Mouse (Mus musculus) kidney, postnatal 14 days (tissue): ENCODE data around the gene Otop1.
A peak's percentile ranks its signal among the peaks of the same experiment; 100 is the strongest.

ENCODE experiments used
- DNase-seq: peaks from one replicate; pipeline ENCODE4 v3.0.0; 2022; ENCODE audit warnings: mixed read lengths

Otop1 gene

DNA sequence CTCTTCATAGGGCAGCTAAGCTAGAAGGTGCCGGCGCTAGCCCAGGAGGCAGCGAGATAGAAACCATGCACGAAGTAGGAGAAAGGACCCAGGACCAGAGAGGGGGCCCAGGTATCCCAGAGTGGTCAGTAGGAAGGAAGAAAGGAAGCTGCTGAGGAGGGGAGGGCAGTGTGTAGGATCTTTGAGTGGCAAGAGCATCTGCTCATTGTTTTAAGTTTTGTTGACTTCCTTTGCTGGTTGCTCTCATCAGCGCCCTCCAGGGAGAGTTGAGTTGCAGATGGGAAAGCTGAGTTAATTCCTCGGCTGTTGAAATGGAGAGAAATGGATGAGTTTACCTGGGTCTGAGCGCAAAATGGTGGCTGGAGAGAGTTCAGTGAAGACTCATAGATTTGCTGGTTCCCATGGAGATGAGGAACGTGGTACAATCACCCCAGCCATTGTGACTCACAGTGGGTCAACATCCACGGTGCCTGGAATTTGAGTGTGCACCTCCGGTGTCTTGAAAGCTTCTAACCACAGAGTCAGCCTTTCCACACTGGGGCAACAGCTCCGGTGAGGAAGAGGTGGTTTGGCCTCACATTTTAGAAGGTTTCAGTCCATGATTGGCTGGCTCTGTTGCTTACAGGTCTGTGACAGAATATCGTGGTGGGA is 26.1 kb downstream of the Otop1 start:
- no peak for DNase-seq

DNA sequence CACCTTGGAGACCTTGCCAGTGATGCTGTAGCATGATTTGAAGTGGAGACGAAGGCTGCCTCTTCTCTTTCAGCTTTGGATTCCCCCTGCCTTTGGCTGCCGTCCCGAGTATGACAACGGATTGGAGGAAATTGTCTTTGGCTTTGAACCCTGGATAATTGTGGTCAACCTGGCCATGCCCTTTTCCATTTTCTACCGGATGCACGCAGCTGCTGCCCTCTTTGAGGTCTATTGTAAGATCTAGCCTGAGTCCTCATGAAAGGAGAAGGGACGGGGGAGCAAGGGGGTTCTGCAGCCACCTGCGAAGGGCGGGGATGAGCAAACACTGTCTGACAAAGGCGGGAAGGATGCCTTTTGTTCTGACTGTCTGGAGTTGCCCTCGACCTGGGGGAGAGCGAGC is 26.9 kb downstream of the Otop1 start:
- no peak for DNase-seq

DNA sequence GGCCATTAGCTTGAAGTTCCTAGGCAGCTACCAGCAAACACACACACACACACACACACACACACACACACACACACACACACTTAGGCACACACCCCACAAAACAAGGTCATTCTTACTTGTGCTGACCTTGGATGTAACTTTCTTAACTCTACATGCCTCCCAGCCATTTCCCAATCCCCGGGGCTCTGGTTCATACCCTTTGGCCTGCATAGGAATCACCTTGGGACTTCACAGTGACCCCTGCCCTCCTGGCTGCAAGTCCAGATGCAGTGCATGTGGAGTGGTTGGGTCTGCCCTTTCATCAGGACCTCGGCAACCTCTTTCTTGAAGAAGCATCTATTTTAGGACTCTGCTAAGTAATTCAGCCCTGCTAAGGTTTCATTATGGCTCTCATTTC is 29.5 kb downstream of the Otop1 start:
- DNase-seq, result no peak

DNA sequence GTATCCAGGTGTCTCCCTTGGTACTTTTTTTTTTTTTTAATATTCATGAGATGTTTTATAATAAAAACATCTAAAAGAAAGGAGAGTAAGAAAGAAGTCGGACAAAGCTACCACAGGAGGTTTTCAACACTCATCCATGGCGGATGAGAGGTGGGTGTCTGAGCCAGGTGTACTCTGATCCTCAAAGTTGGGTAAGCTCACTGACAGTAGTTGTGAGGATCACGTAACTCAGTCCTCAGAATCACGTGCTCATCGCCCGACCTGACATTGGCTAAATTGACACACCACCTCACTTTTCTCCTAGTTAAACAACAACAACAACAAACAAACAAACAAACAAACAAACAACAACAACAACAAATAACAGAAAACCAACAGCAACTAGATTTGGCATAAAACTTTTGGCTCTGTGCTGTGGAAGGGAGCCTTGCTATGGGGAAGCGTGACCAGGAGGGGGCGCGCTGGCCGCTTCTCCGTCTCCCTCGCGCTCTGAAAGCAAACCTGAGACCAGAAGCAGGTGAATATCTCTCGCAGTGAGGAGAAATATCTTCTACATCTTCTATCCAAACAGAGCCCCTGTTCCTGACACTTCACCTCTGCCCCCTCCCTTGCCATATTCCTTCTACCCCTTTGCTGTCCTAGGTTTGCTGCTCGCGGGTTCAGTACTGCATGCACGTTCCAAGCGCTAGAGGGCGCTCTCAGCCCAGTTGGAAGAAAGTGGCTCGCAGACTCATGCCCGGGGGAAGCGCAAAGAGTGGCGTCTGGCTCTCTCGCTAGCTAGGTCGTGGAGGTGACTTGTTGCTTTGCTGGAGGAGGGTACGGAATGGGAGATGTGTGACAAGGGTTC is 31.7 kb downstream of the Otop1 start:
- DNase-seq, result peak; percentile 91

DNA sequence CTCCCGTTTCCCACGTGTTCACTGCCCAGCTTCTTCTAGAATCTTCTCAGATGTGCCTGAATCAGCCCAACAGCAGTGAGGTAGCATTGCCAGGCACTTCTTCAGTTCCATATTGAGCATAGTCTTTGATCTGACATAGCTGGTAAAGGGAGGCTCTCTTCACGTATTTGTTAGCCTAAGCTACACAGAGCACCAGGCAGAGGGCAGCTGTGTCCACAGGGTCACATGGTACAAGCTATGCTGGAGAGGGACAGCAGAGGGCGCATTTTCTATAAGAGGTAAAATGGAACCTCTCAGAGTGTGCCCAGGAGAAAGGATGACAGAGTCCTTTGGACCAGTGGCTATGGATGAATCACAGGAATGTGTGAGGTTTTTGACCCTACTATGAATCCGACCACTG is 33.1 kb downstream of the Otop1 start:
- peak; percentile 59 for DNase-seq

DNA sequence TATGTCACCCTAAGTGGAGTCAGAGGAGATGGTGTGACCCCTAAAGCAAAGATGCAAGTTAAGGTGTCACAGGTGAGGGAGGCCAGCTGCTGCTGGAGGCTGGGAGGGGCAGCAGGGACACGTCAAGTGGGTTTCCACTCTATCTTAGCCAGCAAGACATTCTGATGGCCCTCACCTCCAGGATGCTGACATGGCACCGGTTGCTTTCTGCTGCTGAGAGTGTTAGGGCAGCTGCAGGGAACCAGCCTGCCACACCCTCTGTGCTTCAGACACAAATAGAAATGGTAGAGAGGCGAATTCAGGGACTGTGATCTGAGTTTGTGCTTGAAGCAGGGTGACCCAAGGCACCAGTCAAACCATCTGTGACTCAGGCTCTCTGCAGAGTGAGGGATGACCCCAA is 34.0 kb downstream of the Otop1 start:
- no peak for DNase-seq

DNA sequence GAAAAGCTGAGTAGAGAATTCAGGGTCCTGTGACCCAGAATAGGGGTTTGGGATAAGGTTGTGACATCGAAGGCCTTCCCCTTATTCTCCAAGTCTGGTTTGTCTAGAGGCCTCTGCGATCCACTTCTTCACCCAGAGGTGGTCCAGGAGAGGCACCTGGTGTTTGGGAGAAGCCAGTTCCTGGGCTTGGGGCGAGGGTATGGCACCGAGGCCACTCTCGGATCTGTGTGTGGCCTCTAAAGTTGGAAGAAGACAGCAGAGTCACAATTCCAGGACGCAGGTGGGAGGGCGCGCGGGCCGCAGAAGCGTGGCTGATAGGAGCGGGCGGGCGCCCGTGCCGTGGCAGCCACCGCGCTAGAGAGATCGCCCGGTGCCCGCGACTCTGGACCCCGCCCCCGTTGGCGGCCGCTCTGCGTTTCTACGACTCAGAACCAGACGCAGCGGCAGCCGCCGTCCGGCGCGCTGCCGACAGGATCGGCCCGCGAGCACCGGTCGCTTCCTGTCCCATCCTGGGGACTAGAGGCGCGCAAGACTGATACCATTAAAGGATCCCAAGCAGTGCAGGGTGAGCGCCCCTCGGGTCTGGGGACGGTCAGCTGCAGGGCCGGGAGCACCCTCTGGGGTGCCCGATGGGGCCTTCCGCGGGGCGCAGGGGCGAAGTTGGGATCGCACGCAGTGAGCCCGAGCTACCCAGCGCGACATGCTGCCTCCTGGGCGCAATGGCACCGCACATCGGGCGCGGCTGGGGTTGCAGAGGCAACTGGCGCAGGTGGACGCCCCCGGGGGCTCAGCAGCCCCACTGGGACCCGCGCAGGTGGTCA is 43.4 kb downstream of the Otop1 start, which contains the start of gene Drd5:
Gene Drd5 (plus strand): TSS at position 402 of the 821 bp plus-strand sequence.
- no peak for DNase-seq

DNA sequence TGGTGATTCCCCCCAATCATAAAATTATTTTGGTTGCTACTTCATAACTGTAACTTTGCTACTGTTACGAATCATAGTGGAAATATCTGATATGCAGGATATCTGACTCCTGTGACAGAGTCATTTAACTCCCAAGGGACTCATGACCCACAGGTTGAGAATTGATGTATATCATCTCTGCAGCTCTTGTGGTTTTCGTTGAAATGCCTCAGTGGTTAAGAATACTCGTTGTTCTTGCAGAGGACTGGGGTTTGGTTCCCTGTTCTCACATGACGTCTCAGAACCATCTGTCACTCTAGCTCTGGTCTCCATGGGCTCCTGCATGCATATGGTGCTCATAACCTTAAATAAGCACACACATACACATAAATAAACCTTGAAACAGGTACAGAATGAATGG is 57.6 kb downstream of the Otop1 start:
- no peak for DNase-seq

DNA sequence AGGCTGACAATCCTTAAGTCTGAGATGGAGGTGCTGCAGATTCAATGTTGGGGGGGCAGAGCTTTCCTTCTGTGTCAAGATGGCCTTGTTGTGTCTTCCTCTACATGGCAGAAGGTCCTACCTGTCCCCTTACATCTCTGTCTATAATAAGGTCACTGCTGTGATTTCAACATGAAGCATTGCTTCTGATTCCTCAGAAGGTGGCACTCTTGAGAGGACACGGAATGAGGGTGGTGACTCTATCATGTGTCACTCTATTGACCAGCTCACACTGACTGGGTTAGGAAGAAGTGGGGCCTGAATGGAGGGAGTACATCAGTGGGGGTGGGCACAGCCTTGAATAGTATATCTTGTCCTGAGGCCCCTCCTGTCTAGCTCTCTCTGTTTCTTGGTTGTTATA is 58.8 kb downstream of the Otop1 start:
- no peak for DNase-seq

DNA sequence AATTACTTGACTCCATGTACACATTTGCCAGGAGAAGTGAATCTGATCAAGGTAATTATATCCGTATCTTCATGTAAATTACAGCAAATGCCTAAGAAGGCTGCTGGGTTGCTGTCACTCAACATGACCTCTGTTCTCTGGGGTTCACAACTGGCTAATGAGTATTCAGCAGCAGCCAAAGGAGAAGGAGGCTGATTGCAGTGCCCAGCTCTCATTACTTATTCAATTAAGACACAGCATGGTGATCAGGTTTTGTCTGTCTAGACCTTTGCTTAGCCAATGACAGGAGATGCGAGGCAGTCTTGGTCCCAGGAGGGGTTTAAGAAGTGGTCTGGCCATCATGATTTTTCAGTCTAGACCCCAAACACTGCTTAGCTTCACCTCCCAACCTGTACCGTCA is 67.3 kb downstream of the Otop1 start:
- no peak for DNase-seq

DNA sequence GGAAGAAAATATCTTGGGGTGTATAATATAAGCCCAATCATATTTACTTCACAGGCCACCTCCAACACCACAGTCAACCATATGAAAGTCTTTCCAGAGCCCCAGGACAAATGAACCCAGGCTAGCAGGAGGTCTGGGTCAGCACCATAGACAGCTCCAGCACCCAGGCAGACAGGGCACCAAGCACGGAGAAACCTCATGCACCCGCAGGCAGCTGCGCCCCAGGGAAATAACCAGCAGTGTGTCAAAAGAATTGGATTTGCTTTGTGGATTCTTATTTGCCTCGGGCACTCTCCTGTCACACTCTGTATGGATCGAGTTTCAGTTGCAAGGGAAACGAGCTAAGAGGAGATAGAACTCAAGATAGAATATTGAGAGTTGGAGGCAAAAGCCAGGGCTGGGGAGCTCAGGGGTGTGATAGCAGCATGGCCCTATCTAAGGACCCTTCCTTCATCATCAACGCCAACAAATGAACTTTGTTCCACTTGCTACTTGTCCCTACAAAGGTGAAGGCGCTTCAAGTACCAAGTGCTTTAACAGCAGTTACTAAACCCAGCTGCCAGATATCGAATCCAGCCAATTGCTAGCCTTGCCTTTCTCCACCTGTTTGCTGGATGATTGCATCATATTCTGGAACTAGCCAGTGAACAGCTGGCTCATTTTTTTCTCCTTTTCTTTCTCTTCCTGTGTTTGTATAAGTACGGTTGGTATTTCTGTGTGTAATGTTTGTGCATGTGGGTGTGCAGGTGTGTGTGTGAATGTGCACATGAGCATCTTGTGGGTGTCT is 71.1 kb downstream of the Otop1 start:
- peak; percentile 43 for DNase-seq

DNA sequence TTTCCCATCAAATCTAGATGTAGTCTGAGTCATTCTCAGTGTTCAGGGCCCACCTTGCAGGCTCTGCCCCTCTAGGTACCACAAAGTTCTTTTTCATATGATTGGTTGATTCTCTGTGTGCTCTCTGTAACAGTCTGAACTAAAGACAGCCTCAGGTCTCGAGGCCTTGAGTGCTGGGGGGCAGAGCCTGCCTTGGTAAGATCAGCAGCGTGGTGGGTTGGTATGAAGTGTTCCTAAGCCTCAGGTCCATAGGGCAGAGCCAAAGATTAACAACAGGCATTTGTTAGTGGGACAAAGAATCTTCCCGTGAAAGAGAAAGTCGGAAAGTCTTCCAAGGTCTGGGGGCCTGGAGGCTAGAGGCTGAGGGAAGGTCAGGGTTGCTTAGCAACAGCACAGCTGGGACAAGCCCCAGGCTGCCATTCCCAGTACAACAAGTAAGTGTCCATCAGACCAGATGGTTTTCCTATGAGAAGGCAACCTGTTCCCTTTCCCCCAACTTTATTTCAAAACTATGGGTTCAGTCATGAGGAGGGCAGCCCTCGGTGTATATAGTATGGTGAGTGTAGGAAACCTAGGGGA is 74.7 kb downstream of the Otop1 start:
- DNase-seq, result no peak
